In genomic region chr3:138800664-138801411, GRCm38 (mm10) we compare ENCODE assay signal across 10 mouse cellular contexts. TPM values are rescaled to one million over a fixed set of nuclear protein-coding genes. Genes with fewer than 3 reads are reported as not detected.
DNase-seq lines count a peak whose midpoint lies in the region; ATAC-seq and TF ChIP-seq lines count a peak whose summit lies in the region.
"Had no signal": no experiment of that assay in that cellular context is flagged by ENCODE, and none has a peak within 500 bp of the region (broad histone marks: within the 10 kb centered on the region; RNA-seq: fewer than 3 reads in every experiment).

No protein-coding gene starts in this region.

- no peaks in the 10 kb centered on the region for H3K27me3 ChIP-seq in heart, embryonic 12.5 days (replicated peaks)
- H3K27me3 ChIP-seq in forebrain, embryonic 13.5 days, result no peaks in the 10 kb centered on the region
- H3K27me3 ChIP-seq in hindbrain, postnatal 0 days (ENCODE audit: insufficient read depth, low read length), result no peaks in the 10 kb centered on the region
- H3K27me3 ChIP-seq: heart, embryonic 13.5 days had no signal

- no peak for TF ChIP-seq POLR2A in brain, embryonic 14.5 days (IDR thresholded peaks at IDR 0.05; ENCODE audit: borderline replicate concordance, extremely low read depth, insufficient read depth, insufficient read length, poor library complexity, severe bottlenecking)

- peak; percentile 34 to 46 for DNase-seq in heart, adult 18-20 months
- DNase-seq in brain, embryonic 14.5 days (ENCODE audit: low read depth), result peak; percentile 93
- DNase-seq in hindbrain, postnatal 0 days (ENCODE audit: low spot score), result peak; percentile 75
- DNase-seq in spleen, postnatal 14 days (ENCODE audit: low spot score in 2 of 2), result no peak
- DNase-seq in adrenal gland, postnatal 4 days (ENCODE audit: low spot score in 2 of 2), result no peak
- DNase-seq in left cerebral cortex, adult 18-20 months (ENCODE audit: low spot score in 2 of 2), result no peak

- ATAC-seq in heart, embryonic 12.5 days (ENCODE audit: insufficient number of reproducible peaks, low FRiP score), result no peak
- peak; percentile 66 for ATAC-seq in forebrain, embryonic 13.5 days
- peak; percentile 62 for ATAC-seq in hindbrain, postnatal 0 days

- 76% methylated on average over 16 of the region's 16 CpGs for WGBS in heart, embryonic 12.5 days
- WGBS in forebrain, embryonic 13.5 days, result 25% methylated on average over 16 of the region's 16 CpGs
- WGBS in hindbrain, postnatal 0 days, result 22% methylated on average over 16 of the region's 16 CpGs

- no peak overlapping the region for H3K4me3 ChIP-seq in heart, embryonic 12.5 days
- 0 out of 2 replicates have a peak overlapping the region, but pooled peaks have one; percentile 1 for H3K4me3 ChIP-seq in forebrain, embryonic 13.5 days
- H3K4me3 ChIP-seq in hindbrain, postnatal 0 days (ENCODE audit: low read length), result no peak overlapping the region
- H3K4me3 ChIP-seq: heart, embryonic 13.5 days had no signal

- H3K4me1 ChIP-seq in heart, embryonic 12.5 days (replicated peaks), result peaks cover 12% of the 10 kb centered on the region; the same call in 1 of the 2 replicates
- H3K4me1 ChIP-seq in forebrain, embryonic 13.5 days, result peaks cover 54% of the 10 kb centered on the region
- H3K4me1 ChIP-seq in hindbrain, postnatal 0 days (ENCODE audit: insufficient read depth, low read length), result peaks cover 26% of the 10 kb centered on the region

- no peaks in the 10 kb centered on the region for H3K9me3 ChIP-seq in heart, embryonic 12.5 days (replicated peaks)
- H3K9me3 ChIP-seq in forebrain, embryonic 13.5 days (replicated peaks), result no peaks in the 10 kb centered on the region
- H3K9me3 ChIP-seq in hindbrain, postnatal 0 days (ENCODE audit: low read length), result no peaks in the 10 kb centered on the region
- H3K9me3 ChIP-seq: heart, embryonic 13.5 days had no signal

- TF ChIP-seq CTCF in brain, embryonic 14.5 days (IDR thresholded peaks at IDR 0.05; ENCODE audit: borderline replicate concordance, extremely low read depth, insufficient read depth, insufficient read length), result no peak
- no peak for TF ChIP-seq CTCF in hindbrain, postnatal 0 days (IDR thresholded peaks at IDR 0.05; ENCODE audit: low read depth)

- H3K4me2 ChIP-seq in heart, embryonic 12.5 days, result no peak overlapping the region
- peak overlapping the region; percentile 43 for H3K4me2 ChIP-seq in forebrain, embryonic 13.5 days
- H3K4me2 ChIP-seq in hindbrain, postnatal 0 days (ENCODE audit: low read depth, low read length), result peak overlapping the region; percentile 1
- H3K4me2 ChIP-seq: heart, embryonic 13.5 days had no signal

- H3K27ac ChIP-seq in heart, embryonic 12.5 days (ENCODE audit: poor library complexity, severe bottlenecking), result no peak overlapping the region
- peak overlapping the region; percentile 85 for H3K27ac ChIP-seq in forebrain, embryonic 13.5 days
- H3K27ac ChIP-seq in hindbrain, postnatal 0 days, result peak overlapping the region; percentile 78
- H3K27ac ChIP-seq: heart, embryonic 13.5 days; liver, embryonic 14.5 days had no signal

- H3K9ac ChIP-seq in heart, embryonic 12.5 days, result no peak overlapping the region
- H3K9ac ChIP-seq in forebrain, embryonic 13.5 days, result peak overlapping the region; percentile 22; the same call in 1 of the 2 replicates
- H3K9ac ChIP-seq in hindbrain, postnatal 0 days (replicated peaks; ENCODE audit: low read length), result peak overlapping the region; percentile 26; the same call in 1 of the 2 replicates
- H3K9ac ChIP-seq: heart, embryonic 13.5 days; liver, embryonic 14.5 days had no signal

- H3K36me3 ChIP-seq in heart, embryonic 12.5 days, result no peaks in the 10 kb centered on the region
- H3K36me3 ChIP-seq in forebrain, embryonic 13.5 days (ENCODE audit: poor library complexity, severe bottlenecking), result no peaks in the 10 kb centered on the region
- H3K36me3 ChIP-seq in hindbrain, postnatal 0 days (ENCODE audit: insufficient read depth, low read length), result no peaks in the 10 kb centered on the region
- H3K36me3 ChIP-seq: heart, embryonic 13.5 days had no signal

RNA-seq across cellular contexts. Expression of gene Tspan5, which starts 58.8 kb away (rescaled TPM):
- total RNA-seq in heart, adult 18-20 months (2021), result 1 to 10 TPM; 6.4 to 6.9 TPM
- 18.9 and 19.0 TPM in 2 replicates for polyA plus RNA-seq in heart, embryonic 12.5 days (2016; fragmentation: Nextera tagmentation; extraction: Ambion mirVana)
- polyA plus RNA-seq in brain, embryonic 14.5 days (2012; rRNA removed), result 97.1 and 109 TPM in 2 replicates
- 60.2 and 62.7 TPM in 2 replicates for polyA plus RNA-seq in forebrain, embryonic 13.5 days (2015; fragmentation: Nextera tagmentation; extraction: Ambion mirVana)
- 135 and 144 TPM in 2 replicates for total RNA-seq in hindbrain, postnatal 0 days (2014; rRNA removed)
- 85.6 and 86.0 TPM in 2 replicates for polyA plus RNA-seq in hindbrain, postnatal 0 days (2015; fragmentation: Nextera tagmentation; extraction: Ambion mirVana)
- 10 to 100 TPM; 39.3 to 40.5 TPM for total RNA-seq in adrenal gland, postnatal 4 days (2021)
- 100 to 1,000 TPM; 256 to 284 TPM for total RNA-seq in left cerebral cortex, adult 18-20 months (2021)

Comparison
In these comparisons a context has a peak if more than half of its experiments do, and no peak if none do; other contexts are left out.
1. DNase-seq: peak in heart, adult 18-20 months (2 of 2), brain, embryonic 14.5 days (single experiment) and hindbrain, postnatal 0 days (single experiment); none in spleen, postnatal 14 days (0 of 2), adrenal gland, postnatal 4 days (0 of 2) and left cerebral cortex, adult 18-20 months (0 of 2).
2. RNA of gene Tspan5, which starts 58.8 kb away (total RNA-seq): 256 to 284 TPM in left cerebral cortex, adult 18-20 months, 135 to 144 TPM in hindbrain, postnatal 0 days and 39.3 to 40.5 TPM in adrenal gland, postnatal 4 days; 6.4 to 6.9 TPM in heart, adult 18-20 months; every median in the first group is over 4 times any median in the second.